Mouse (Mus musculus) heart, postnatal 25 days (tissue): ENCODE measurements around the gene Nek9. TPM values are rescaled to one million over a fixed set of nuclear protein-coding genes. Genes with fewer than 3 reads are reported as not detected.

ENCODE experiments used
- DNase-seq: peaks from one replicate; pipeline ENCODE4 v3.0.0; 2022; ENCODE audit warnings: low spot score
- intact Hi-C: fragments of 180-260 bp; cut with DNase I; formaldehyde crosslinking; loops from one replicate; pipeline ENCODE4 v1.15.1; 2025
- total RNA-seq, 2 experiments: library from RNA; stranded (reverse); gene quantifications; 2 replicates each; pipeline ENCODE4 v1.2.3; 2021

Gene Nek9
- total RNA-seq, 2 experiments from 2014 or later, result 90.6 to 93.4 TPM

- intact Hi-C loops, result no loop called here
- no peak for DNase-seq
These were observed 65.7 kb downstream of the Nek9 start for GRCm38 (mm10) chr12:85273508-85273907.

- intact Hi-C loops, result no loop called here
These were observed 67.3 kb downstream of the Nek9 start for GRCm38 (mm10) chr12:85271843-85272206.

GRCm38 (mm10) chr12:85271132-85271842 lies 67.9 kb downstream of the Nek9 start:
- intact Hi-C loops, result no loop called here
- no peak for DNase-seq

More at GRCm38 (mm10) chr12:85271843-85272206, 67.3 kb downstream of the Nek9 start:
- no peak for DNase-seq

- intact Hi-C loops, result no loop called here
- DNase-seq, result peak; percentile 63
These were observed 68.8 kb downstream of the Nek9 start, which contains the start of gene Mlh3 for GRCm38 (mm10) chr12:85270319-85270718. Gene Mlh3 (minus strand): TSS chr12:85270599.

GRCm38 (mm10) chr12:85269821-85270220 lies 69.3 kb downstream of the Nek9 start:
- intact Hi-C loops, result no loop called here
- DNase-seq, result no peak

GRCm38 (mm10) chr12:85266248-85266647 lies 72.9 kb downstream of the Nek9 start:
- intact Hi-C loops, result no loop called here
- DNase-seq, result no peak

- DNase-seq, result no peak
- intact Hi-C loops, result no loop called here
These were observed 74.2 kb downstream of the Nek9 start for GRCm38 (mm10) chr12:85264940-85265339.

- DNase-seq, result no peak
- intact Hi-C loops, result no loop called here
These were observed 74.6 kb downstream of the Nek9 start for GRCm38 (mm10) chr12:85264531-85264930.

- DNase-seq, result no peak
- intact Hi-C loops, result no loop called here
These were observed 76.0 kb downstream of the Nek9 start for GRCm38 (mm10) chr12:85263190-85263589.

GRCm38 (mm10) chr12:85262489-85262888 lies 76.7 kb downstream of the Nek9 start:
- DNase-seq, result no peak
- intact Hi-C loops, result no loop called here

GRCm38 (mm10) chr12:85257008-85257639 lies 82.0 kb downstream of the Nek9 start:
- intact Hi-C loops, result no loop called here
- DNase-seq, result no peak

GRCm38 (mm10) chr12:85256074-85256751 lies 82.9 kb downstream of the Nek9 start:
- no peak for DNase-seq
- intact Hi-C loops, result no loop called here

- intact Hi-C loops, result no loop called here
These were observed 87.1 kb downstream of the Nek9 start for GRCm38 (mm10) chr12:85252083-85252482.

More at GRCm38 (mm10) chr12:85252083-85252482, 87.1 kb downstream of the Nek9 start:
- no peak for DNase-seq

Other genes with a start within 250 kb of the Nek9 start
- 1 to 10 TPM; 1.5 to 1.8 TPM for gene Prox2, start 228.6 kb downstream of the Nek9 start, total RNA-seq
- gene Dlst, start 228.5 kb downstream of the Nek9 start, total RNA-seq, result 100 to 1,000 TPM; 830 to 838 TPM
- 1 to 10 TPM; 2.6 to 4.3 TPM for gene Rps6kl1, start 188.1 kb downstream of the Nek9 start, total RNA-seq
- gene Pgf, start 161.6 kb downstream of the Nek9 start, total RNA-seq, result 1 to 10 TPM; 3.3 to 4.4 TPM
- 10 to 100 TPM; 48.2 to 49.3 TPM for gene Eif2b2, start 119.9 kb downstream of the Nek9 start, total RNA-seq
- gene Mlh3, start 68.8 kb downstream of the Nek9 start, total RNA-seq, result 1 to 10 TPM; 6.9 to 7.5 TPM
- gene Acyp1, start 50.9 kb downstream of the Nek9 start, total RNA-seq, result 10 to 100 TPM; 14.5 to 19.5 TPM
- 1 to 10 TPM; 1.9 to 2.0 TPM for gene Zc2hc1c, start 50.8 kb downstream of the Nek9 start, total RNA-seq
- 100 to 1,000 TPM; 155 to 163 TPM for gene Tmed10, start 35.5 kb upstream of the Nek9 start, total RNA-seq
- gene Fos, start 134.5 kb upstream of the Nek9 start, total RNA-seq, result 1 to 10 TPM; 3.4 to 3.9 TPM